Mouse (Mus musculus): Measurements from ENCODE around the gene Dnali1. TPM values are rescaled to one million over a fixed set of nuclear protein-coding genes. Genes with fewer than 3 reads are reported as not detected.

Dnali1 gene
- polyA plus RNA-seq (2012; ENCODE audit: insufficient read depth, low replicate concordance): not detected in 2 replicates

- Histone ChIP-seq H3K4me1 (peaks cover 45% of the 10 kb centered on the region), H3K36me3 (replicated peaks; ENCODE audit: low read length) (peaks cover 31% of the 10 kb centered on the region), H3K4me3 (replicated peaks) (peak within 1 kb of the TSS; percentile 97), H3K27me3 (replicated peaks) (no peaks in the 10 kb centered on the region), H3K9me3 (no peaks in the 10 kb centered on the region)
- TF ChIP-seq FLI1 (IDR thresholded peaks at IDR 0.05; ENCODE audit: low read length) (no peak), GATA1 (IDR thresholded peaks at IDR 0.05; ENCODE audit: borderline replicate concordance, low read length) (no peak)
Measured at GRCm38 (mm10) chr4:125065517-125066307, at the start of gene Dnali1. Gene Dnali1, minus strand, starts transcription at chr4:125065703.

DNA sequence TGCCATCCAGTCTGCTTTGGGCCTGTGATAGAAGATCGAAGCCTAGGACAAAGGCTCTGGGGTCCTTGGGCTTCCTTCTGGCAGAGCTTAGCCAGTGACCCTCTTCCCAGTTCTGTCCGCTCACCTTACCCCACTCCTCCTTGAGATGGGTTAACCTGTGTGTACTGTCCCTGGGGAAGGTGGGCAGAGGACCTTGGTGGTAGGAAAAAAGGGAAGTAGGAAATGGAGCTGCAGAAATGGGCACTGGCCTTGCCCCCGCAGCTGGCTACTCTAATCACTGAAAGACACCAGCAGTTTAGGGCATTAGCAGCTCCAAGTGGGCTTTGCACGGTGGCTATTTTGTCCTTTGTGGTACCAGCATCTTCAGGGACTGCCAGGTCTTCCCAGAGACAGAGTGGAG lies 49.6 kb upstream of the Dnali1 start:
- no peak for TF ChIP-seq GATA1 (IDR thresholded peaks at IDR 0.05; ENCODE audit: borderline replicate concordance, low read length)
- TF ChIP-seq FLI1 (IDR thresholded peaks at IDR 0.05; ENCODE audit: low read length): no peak

GRCm38 (mm10) chr4:125114638-125115037 lies 49.1 kb upstream of the Dnali1 start:
- no peaks in the 10 kb centered on the region for H3K27me3 ChIP-seq (replicated peaks)
- peaks cover 50% of the 10 kb centered on the region for H3K36me3 ChIP-seq (replicated peaks; ENCODE audit: low read length)
- peak overlapping the region; percentile 82 for H3K4me3 ChIP-seq (replicated peaks)
- no peaks in the 10 kb centered on the region for H3K9me3 ChIP-seq
- peaks cover 78% of the 10 kb centered on the region for H3K4me1 ChIP-seq
- TF ChIP-seq GATA1 (IDR thresholded peaks at IDR 0.05; ENCODE audit: borderline replicate concordance, low read length) (no peak), FLI1 (IDR thresholded peaks at IDR 0.05; ENCODE audit: low read length) (no peak)

More for the DNA sequence above, 49.6 kb upstream of the Dnali1 start:
- peak overlapping the region; percentile 82 for H3K4me3 ChIP-seq (replicated peaks)
- H3K9me3 ChIP-seq: no peaks in the 10 kb centered on the region
- H3K27me3 ChIP-seq (replicated peaks): no peaks in the 10 kb centered on the region
- H3K4me1 ChIP-seq: peaks cover 83% of the 10 kb centered on the region
- H3K36me3 ChIP-seq (replicated peaks; ENCODE audit: low read length): peaks cover 50% of the 10 kb centered on the region

- TF ChIP-seq FLI1 (IDR thresholded peaks at IDR 0.05; ENCODE audit: low read length): no peak
- no peak for TF ChIP-seq GATA1 (IDR thresholded peaks at IDR 0.05; ENCODE audit: borderline replicate concordance, low read length)
- Histone ChIP-seq H3K36me3 (replicated peaks; ENCODE audit: low read length) (peaks cover 54% of the 10 kb centered on the region), H3K27me3 (replicated peaks) (no peaks in the 10 kb centered on the region)
Measured at GRCm38 (mm10) chr4:125105354-125105753, 39.9 kb upstream of the Dnali1 start.

DNA sequence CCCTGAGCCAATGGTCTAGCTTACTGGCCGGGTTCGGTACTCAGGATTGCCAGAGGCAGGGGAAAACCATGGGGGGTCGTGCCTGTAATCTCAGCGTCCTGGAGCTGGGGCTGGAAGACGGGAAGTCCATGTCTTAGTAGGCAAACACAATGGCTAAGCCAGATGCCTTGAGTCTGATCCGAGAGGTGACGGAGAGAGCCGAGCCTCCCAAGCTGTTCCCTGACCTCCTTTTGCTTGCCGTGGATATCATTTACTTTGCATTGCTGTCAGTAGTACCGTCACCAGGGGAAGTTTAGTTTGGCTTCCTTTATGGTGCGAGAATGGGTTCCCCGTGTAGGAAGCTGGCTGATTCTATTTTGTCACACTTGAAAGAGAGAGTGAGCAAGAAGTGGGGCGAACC lies 35.8 kb upstream of the Dnali1 start:
- Histone ChIP-seq H3K4me1 (peaks cover 28% of the 10 kb centered on the region), H3K9me3 (no peaks in the 10 kb centered on the region), H3K36me3 (replicated peaks; ENCODE audit: low read length) (peaks cover 37% of the 10 kb centered on the region), H3K4me3 (replicated peaks) (no peak overlapping the region), H3K27me3 (replicated peaks) (no peaks in the 10 kb centered on the region)
- no peak for TF ChIP-seq FLI1 (IDR thresholded peaks at IDR 0.05; ENCODE audit: low read length)
- no peak for TF ChIP-seq GATA1 (IDR thresholded peaks at IDR 0.05; ENCODE audit: borderline replicate concordance, low read length)

More at GRCm38 (mm10) chr4:125105354-125105753, 39.9 kb upstream of the Dnali1 start:
- Histone ChIP-seq H3K4me3 (replicated peaks) (no peak overlapping the region), H3K9me3 (no peaks in the 10 kb centered on the region), H3K4me1 (0 out of 2 replicates have a peak, but pooled peaks cover 4% of the 10 kb centered on the region)

DNA sequence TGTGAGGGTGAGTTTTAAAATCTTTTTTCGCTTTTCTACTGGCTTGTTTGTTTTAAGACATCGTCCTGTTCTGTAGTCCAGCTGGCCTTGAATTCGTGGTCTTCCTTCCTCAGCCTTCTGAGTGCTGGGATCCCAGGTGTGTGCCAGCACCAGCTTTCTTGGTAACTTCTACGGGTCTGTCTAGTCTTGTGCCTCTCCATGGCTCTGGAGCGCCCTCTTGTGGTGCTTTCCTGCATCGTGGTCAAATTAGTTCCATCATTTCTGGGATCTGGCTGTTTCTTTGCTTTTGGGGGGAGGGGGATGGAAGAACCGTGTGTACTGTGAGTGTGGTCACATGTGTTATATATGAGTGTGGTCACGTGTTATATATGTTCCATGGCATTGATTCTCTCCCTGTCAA lies 34.0 kb upstream of the Dnali1 start:
- Histone ChIP-seq H3K4me3 (replicated peaks) (no peak overlapping the region), H3K9me3 (no peaks in the 10 kb centered on the region), H3K4me1 (peaks cover 33% of the 10 kb centered on the region), H3K36me3 (replicated peaks; ENCODE audit: low read length) (peaks cover 34% of the 10 kb centered on the region), H3K27me3 (replicated peaks) (no peaks in the 10 kb centered on the region)
- TF ChIP-seq FLI1 (IDR thresholded peaks at IDR 0.05; ENCODE audit: low read length) (no peak), GATA1 (IDR thresholded peaks at IDR 0.05; ENCODE audit: borderline replicate concordance, low read length) (no peak)

GRCm38 (mm10) chr4:125097412-125097811 lies 31.9 kb upstream of the Dnali1 start:
- no peak for TF ChIP-seq FLI1 (IDR thresholded peaks at IDR 0.05; ENCODE audit: low read length)
- no peak for TF ChIP-seq GATA1 (IDR thresholded peaks at IDR 0.05; ENCODE audit: borderline replicate concordance, low read length)
- peaks cover 29% of the 10 kb centered on the region for H3K36me3 ChIP-seq (replicated peaks; ENCODE audit: low read length)
- no peaks in the 10 kb centered on the region for H3K27me3 ChIP-seq (replicated peaks)

DNA sequence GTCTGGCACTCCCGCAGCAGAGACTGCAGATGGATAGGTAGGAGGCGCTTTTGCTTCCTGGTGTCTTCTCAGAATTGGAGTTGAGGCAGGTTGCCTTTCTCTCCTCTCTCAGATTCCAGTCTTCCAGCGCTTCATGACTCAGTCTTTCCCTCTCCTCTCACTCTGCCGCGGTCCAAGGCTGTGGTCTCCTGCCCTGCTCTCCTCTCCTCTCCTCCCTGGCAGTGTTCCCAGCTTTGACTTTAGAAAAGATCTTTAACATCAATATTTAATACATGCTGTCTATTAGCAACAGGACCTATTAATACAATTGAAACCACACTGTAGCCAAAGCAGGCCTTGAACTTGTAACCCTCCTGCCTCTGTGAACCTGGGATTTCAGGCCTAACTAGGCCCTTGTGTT lies 30.6 kb upstream of the Dnali1 start:
- Histone ChIP-seq H3K4me3 (replicated peaks) (no peak overlapping the region), H3K4me1 (peaks cover 38% of the 10 kb centered on the region), H3K27me3 (replicated peaks) (no peaks in the 10 kb centered on the region), H3K9me3 (peaks cover 4% of the 10 kb centered on the region; the same call in 1 of the 2 replicates), H3K36me3 (replicated peaks; ENCODE audit: low read length) (peaks cover 39% of the 10 kb centered on the region)
- TF ChIP-seq FLI1 (IDR thresholded peaks at IDR 0.05; ENCODE audit: low read length): no peak
- TF ChIP-seq GATA1 (IDR thresholded peaks at IDR 0.05; ENCODE audit: borderline replicate concordance, low read length): no peak

More at GRCm38 (mm10) chr4:125097412-125097811, 31.9 kb upstream of the Dnali1 start:
- H3K4me3 ChIP-seq (replicated peaks): no peak overlapping the region
- no peaks in the 10 kb centered on the region for H3K9me3 ChIP-seq
- H3K4me1 ChIP-seq: peaks cover 38% of the 10 kb centered on the region

DNA sequence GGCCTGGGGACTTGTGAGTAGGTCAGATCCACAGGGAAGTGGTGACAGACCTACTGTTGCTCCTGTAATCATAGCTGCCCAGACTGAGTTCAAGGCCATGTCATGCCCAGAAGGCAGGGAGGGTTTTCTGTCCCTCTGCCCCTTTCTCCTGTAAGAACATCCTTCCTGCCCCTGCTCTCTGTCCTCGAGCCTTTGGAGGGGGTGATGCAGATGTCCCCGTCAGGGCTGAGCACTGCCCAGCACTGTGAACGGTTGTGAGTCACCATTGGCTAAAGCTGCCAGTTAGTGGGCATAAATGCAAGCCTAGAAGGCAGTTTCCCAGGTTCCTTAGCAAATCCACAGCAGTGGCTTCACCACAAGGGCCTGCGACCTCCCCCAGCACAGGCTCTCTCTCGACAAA lies 27.5 kb upstream of the Dnali1 start:
- no peaks in the 10 kb centered on the region for H3K27me3 ChIP-seq (replicated peaks)
- no peak overlapping the region for H3K4me3 ChIP-seq (replicated peaks)
- peaks cover 4% of the 10 kb centered on the region; the same call in 1 of the 2 replicates for H3K9me3 ChIP-seq
- TF ChIP-seq FLI1 (IDR thresholded peaks at IDR 0.05; ENCODE audit: low read length) (no peak), GATA1 (IDR thresholded peaks at IDR 0.05; ENCODE audit: borderline replicate concordance, low read length) (no peak)
- peaks cover 63% of the 10 kb centered on the region for H3K36me3 ChIP-seq (replicated peaks; ENCODE audit: low read length)
- H3K4me1 ChIP-seq: peaks cover 23% of the 10 kb centered on the region

GRCm38 (mm10) chr4:125085346-125085841 lies 19.9 kb upstream of the Dnali1 start:
- peaks cover 3% of the 10 kb centered on the region for H3K9me3 ChIP-seq
- H3K4me1 ChIP-seq: peaks cover 23% of the 10 kb centered on the region
- TF ChIP-seq GATA1 (IDR thresholded peaks at IDR 0.05; ENCODE audit: borderline replicate concordance, low read length): no peak
- no peak for TF ChIP-seq FLI1 (IDR thresholded peaks at IDR 0.05; ENCODE audit: low read length)
- no peaks in the 10 kb centered on the region for H3K27me3 ChIP-seq (replicated peaks)
- peaks cover 43% of the 10 kb centered on the region for H3K36me3 ChIP-seq (replicated peaks; ENCODE audit: low read length)
- peak overlapping the region; percentile 98 for H3K4me3 ChIP-seq (replicated peaks)
